Mouse (Mus musculus) ovary, postnatal 10 days (tissue): ENCODE measurements around the gene Rgs17.
A peak's percentile ranks its signal among the peaks of the same experiment; 100 is the strongest.

ENCODE experiments used
- DNase-seq: peaks from one replicate; pipeline ENCODE4 v3.0.0; 2022; ENCODE audit warnings: low spot score

The Rgs17 gene

GRCm38 (mm10) chr10:5823740-5824491, 98.3 kb downstream of the Rgs17 start, which contains the start of gene Mtrf1l:
Mtrf1l (minus strand) TSS chr10:5823910.
- peak; percentile 88 for DNase-seq

DNA sequence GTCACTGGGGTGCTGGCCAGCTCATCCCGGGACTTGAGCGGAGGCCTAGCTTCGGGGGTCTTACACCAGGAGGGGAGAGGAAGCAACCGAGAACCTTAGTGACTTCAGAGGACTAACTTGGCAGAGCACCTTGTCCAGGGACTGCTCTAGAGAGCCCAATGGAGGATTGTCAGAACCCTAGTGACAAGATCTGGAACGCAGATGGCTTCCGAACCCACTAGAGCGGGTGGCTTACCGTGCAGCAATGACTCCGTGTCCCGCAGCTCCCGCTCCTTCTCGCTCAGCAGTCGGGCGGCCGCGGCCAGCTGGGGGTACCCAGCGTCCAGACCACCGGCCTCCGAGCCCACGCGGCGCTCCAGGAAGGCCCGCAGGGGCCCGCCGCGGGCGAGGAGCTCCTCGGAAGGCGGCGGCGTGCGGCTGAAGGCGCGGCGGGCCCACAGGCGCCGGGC, 98.9 kb downstream of the Rgs17 start:
- DNase-seq: peak; percentile 6

GRCm38 (mm10) chr10:5818772-5819171, 103.4 kb downstream of the Rgs17 start:
- no peak for DNase-seq

DNA sequence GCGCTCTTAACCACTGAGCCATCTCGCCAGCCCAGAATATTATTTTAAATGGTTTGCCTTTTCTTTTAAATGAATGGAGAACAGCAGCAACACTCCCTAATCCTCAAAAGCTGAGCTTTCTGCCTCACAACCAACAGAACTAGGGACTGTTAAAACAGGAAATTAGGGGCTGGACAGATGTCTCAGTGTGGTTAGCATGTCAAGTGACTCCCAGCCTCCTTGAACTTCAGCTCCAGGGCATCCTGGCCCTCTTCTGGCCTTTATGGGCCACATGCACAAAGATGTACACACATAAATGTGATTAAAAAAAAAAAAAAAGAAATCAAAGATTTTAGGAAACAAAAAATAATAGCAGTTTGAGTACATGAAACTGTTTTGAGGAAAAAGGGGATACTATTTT, 106.2 kb downstream of the Rgs17 start:
- DNase-seq: no peak

GRCm38 (mm10) chr10:5813724-5814123, 108.5 kb downstream of the Rgs17 start:
- DNase-seq: no peak

DNA sequence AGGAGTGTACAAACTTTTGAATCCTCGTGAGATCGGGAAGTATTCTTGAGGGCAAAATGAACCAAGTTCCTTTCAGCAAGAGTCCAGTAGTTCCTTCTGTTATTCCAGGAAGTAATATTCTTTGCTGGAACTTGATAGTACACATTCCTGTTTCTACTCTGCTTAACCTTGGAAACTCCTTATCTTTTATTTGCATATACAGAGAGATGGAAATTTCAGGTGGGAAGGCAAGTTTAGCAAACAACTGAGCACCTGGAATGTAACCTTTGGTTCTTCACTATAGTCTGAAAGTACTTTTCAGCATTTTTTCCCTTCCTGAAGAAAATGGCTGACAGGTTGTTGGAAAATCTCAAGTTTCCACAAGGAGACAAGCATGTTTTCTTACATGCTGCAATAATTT, 114.5 kb downstream of the Rgs17 start:
- no peak for DNase-seq

DNA sequence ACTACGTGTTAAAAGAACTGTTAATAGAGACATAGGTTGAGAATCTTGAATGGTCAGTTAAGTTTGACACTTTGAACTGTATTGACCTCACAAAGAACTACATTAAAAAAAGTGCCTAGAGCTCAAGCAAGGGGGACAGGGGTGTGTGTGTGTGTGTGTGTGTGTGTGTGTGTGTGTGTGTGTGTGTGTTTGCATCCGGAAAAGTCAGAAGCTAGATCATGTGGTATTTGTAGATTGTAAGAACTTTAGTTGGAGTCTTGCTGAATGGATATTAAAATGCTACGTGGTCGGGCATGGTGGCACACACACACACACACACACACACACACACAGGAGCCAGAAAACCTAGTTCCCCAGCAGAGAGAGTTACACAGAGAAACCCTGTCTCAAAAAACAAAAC, 115.2 kb downstream of the Rgs17 start:
- no peak for DNase-seq

GRCm38 (mm10) chr10:5806416-5806815, 115.8 kb downstream of the Rgs17 start:
- DNase-seq: no peak

DNA sequence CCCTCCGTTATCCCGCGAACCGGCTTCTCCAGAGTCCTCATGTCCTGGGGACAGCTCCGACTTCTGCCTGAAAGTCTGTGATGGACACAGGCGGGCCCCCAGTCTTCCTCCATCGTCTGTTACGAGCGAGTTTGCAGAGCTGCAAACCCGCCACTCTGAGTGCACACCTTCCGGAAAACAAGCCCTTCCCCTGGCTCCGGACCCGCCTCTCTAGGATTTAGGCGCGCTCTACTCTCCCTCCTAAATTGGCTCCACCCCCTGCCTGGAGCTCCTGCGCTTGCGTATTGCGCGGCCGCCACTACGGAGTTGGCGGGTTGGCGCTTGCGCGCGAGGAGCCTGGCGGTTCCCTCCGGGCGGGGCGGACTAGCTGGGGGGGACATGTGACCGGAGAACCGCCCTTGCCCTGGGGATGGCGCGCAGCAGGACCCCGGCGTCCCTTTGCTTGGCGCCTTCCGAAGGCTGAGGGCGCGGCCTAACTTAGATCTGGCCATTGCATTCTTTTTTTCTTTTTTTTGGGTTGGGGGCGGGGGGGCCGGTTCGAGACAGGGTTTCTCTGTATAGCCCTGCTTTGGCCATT, 116.4 kb downstream of the Rgs17 start:
- DNase-seq: peak; percentile 92

DNA sequence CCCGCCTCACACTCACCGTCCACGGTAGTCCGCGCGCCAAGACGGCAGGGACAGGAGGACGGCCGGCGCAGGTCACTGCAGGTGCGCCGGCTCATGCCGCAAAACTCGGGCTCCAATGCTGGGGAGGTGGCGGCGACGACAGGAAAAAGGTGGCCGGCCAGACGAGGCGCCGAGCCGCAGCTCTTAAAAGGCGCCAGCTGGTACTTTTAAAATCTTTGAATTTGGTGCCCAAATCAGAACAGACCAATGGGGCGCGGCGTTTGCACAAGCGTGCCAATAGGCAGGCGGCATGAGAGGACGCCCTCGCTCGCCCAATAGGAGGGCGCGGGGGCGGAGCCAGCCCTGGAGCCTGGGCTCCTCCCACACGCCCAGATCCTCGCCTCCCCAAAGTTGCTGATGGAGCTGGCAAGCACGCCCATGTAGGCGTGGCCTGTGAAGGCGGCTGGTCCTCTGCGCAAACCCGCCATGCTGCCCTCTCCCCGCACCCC, 116.9 kb downstream of the Rgs17 start, which contains the start of gene Fbxo5:
Gene Fbxo5 (minus strand): TSS at position 358 of the 488 bp plus-strand sequence.
- DNase-seq: no peak

DNA sequence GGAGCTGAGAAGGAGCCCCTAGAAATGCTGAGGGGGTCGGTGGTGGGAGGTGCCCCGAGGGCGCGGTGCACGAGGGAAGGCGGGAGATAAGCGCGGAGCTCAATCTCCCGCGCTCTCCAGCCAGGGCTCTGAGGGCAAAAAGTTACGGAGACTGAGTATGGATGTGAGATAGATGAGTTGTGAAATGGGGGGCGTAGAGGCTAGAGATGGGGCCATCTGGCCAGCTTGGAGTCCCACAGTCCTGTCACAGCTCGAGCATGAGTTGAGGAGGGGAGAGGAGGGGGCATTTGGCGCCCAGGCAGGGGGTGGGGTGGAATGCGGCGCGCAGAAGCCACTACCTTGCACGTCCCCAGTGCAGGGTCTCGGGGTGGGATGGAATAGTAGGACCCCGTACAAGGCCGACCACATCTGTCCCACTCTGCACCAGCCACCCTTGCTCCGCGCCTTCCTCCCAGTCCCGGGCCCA, 117.5 kb downstream of the Rgs17 start:
- DNase-seq: no peak

DNA sequence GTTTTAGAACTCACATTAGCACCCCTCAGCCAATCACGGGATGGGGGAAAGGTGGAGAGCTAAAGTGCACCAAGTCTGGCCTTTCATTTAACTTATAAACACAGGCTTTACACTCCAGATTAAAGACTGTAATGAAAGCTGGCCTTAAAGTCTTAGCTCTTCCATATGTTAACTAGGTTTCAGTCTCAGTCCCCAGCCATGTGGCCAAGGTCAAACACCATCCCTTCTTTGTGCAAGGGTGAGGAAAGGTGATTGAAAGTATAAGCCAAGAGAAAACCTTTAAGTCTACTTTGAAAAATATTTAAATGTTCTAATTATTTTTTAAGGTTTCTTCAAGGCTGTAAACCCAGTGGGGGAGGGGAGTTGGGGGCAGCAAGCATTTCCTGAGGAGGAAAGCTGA, 118.5 kb downstream of the Rgs17 start:
- DNase-seq: no peak

GRCm38 (mm10) chr10:5802866-5803265, 119.3 kb downstream of the Rgs17 start:
- DNase-seq: no peak

DNA sequence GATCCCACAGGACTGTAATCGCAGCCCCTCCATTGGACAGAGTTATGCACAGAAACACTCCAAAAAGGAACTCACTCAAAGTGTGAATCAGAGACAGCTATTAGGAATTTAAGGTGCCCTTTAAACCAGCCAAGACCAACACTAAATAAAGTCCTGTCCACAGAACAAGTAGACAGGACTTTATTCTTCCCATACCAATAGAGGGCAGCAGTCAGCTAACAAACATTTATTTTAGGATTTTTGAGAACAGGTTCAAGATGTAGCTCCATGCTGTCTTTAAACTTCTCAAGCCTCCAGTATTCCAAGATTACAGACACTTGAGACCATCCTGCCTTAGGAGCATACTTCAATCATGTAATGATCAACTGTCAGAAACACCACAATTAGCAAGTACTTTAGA, 121.7 kb downstream of the Rgs17 start:
- no peak for DNase-seq

GRCm38 (mm10) chr10:5798069-5798468, 124.1 kb downstream of the Rgs17 start:
- DNase-seq: no peak

DNA sequence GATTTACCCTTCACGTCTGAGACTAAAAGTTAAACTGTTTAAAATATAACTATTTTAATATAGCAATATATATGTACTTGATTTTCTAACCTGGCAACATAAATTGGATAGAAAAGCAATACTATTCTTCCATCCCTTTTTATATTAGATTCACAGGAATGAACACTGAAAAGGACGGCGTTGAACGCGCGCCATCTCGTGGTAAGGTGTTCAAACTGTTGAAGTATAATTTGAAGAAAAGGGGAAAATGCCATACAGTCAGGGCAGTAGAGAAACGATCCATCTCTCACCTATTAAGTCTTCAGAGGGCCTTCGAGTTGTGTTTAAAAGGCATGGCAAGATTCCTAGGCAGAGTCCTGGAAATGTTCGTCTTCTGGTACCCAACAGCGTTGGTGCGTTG, 131.5 kb downstream of the Rgs17 start:
- DNase-seq: no peak

- DNase-seq: no peak
These were observed 135.3 kb downstream of the Rgs17 start for GRCm38 (mm10) chr10:5786923-5787322.
